Mouse (Mus musculus): Measurements from ENCODE around the gene Unc93b1.

- TF ChIP-seq CTCF (IDR thresholded peaks at IDR 0.05; ENCODE audit: low read depth, low read length): no peak
- no peak for TF ChIP-seq POLR2A (IDR thresholded peaks at IDR 0.05; ENCODE audit: extremely low read depth, insufficient read depth, low read length)
Measured at GRCm38 (mm10) chr19:3952099-3952498, 17.1 kb downstream of the Unc93b1 start.

All from liver, adult 2 months (tissue).